Mouse (Mus musculus): ENCODE measurements around the gene Aicda.
"Not testable (repeated sequence)": the region's sequence is repeated elsewhere in the genome, so short reads cannot be mapped to it uniquely, and the experiment has no call there.

Aicda gene

DNA sequence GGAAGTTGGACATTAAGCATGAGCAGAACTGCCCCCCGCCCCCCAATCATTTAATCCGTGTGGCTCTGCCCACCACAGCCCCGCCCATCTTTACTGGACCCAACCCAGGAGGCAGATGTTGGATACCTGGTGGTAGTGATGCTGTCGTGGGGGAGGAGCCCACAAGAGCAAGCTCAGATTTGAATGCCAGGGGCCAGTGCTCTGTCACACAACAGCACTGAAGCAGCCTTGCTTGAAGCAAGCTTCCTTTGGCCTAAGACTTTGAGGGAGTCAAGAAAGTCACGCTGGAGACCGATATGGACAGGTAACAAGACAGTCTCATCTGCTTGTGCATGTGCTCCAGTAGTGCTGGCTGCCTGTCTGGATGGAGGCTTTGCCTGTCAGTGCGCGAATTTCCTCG, at the start of gene Aicda:
TSS of gene Aicda (plus strand) at position 196 of the 400 bp plus-strand sequence.
- no peak for DNase-seq (ENCODE audit: low read depth, low spot score)

DNA sequence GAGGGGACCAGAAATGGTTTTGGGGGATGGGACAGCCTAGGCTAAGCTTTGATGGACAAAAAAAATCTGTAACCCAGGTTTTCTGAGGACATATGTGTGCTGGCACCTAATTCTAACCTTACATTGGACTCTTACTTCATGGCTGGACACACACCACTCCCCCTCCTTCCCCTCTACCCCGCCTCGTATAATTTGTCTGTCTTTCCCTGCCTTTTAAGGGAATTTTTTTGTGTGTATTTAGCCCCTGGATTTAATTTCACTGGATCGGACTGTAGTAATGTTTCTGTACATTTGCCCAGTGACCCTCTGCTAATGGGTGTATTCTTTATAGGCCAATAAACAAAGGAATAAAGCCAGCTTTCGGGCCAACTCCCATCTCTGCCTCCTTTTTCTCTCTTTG, 48.6 kb upstream of the Aicda start:
- no peak for DNase-seq (ENCODE audit: low read depth, low spot score)

DNA sequence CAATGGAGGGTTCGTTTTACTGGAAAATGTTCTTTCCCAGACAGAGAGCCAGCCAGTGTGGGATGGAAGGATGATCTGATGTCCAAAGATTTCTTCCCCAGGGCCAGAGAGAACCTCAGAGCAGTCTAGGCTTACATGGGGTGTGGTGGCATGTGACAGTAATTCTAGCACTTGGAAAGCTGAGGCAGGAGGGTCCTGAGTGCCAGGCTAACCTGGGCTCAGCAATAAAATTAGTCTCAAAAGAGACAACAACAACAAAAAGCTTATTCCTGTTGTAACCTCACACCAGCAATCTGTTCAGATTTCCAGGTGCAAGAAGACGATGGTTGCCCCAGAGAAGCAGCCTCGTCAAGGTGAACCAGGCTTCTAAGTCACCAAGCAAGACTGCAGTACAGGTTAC, 48.1 kb upstream of the Aicda start, which contains the start of gene Mfap5:
TSS of gene Mfap5 (plus strand) at position 301 of the 400 bp plus-strand sequence.
- DNase-seq (ENCODE audit: low read depth, low spot score): no peak

DNA sequence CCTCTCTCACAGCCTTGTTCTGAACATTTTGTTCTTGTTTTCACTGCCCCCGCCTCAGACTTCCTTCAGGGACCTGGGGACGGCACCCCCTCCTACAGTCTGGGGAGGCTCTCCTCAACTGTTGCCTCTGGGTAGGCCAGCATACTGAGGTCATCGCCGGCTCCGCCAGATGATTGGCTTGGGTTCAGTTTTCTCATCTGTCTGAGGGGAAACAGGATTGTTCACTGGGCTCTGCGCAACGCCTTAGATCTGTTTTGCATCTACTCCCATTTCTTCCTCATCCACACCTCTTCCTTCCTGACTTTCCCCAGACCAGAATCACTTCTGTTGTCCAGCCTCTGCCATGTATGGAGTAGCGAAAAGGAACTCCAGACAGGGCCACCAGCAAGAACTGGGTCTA, 45.1 kb upstream of the Aicda start:
- DNase-seq (ENCODE audit: low read depth, low spot score): no peak

DNA sequence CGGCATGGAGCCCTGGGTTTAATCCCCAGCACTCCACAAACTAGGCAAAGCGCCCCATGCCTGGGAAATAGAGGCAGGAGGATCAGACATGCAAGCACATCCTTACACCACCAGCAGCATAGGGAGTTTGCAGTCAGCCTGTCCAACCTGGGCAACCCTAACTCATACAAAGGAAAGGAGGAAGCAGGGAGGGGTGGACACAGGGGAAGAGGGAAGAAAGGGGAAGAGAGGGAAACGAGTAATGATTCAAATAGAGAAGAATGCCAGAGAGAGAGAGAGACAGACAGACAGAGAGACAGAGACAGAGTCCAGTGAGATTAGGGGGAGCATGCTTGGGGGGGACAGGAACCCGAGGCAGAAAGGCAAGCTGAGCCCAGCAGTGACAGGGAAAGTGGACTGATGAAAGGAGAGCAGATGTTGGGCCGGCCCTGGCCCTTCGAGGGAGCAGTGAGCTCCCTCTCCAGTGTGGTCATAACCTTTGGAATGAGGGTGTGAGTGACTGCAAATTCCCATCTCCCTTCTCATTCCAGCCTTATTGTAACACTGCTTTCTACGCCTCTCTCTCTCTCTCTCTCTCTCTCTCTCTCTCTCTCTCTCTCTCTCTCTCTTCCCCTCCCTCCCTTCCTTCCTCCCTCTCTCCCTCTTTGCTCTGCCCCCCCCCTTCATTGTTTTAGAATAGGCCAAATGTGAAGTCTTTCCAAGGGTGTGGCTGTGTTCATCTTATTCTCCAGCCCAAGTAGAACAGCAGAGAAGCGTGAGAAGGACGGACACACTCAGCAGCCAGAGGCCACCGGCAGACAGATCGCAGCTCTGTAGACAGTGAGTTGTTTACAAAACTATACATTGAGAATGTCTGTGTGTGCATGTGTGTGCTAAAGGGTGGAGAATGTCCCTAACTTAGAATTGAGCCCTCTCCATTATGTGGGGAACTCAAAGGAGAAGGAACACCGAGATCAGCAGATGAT, 40.4 kb upstream of the Aicda start:
- no peak for DNase-seq (ENCODE audit: low read depth, low spot score)

DNA sequence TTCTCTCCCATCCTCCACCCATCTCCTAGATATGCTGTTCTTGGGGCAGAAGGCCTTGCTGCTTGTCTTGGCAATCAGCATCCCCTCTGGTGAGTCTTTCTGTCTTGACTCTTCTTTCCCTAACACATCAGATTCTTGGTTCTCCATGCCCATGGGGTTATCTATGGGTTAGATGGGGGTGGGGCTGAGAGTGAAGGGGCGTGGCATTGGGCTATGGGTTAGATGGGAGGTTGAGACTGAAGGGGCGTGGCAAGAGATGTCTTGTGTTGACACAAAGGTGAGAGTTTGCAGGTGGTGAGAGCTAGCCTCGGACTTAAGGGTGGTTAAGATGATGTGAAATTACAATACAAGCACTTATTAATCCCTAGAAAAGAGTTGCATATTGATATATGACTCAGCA, 39.3 kb upstream of the Aicda start:
- no peak for DNase-seq (ENCODE audit: low read depth, low spot score)

DNA sequence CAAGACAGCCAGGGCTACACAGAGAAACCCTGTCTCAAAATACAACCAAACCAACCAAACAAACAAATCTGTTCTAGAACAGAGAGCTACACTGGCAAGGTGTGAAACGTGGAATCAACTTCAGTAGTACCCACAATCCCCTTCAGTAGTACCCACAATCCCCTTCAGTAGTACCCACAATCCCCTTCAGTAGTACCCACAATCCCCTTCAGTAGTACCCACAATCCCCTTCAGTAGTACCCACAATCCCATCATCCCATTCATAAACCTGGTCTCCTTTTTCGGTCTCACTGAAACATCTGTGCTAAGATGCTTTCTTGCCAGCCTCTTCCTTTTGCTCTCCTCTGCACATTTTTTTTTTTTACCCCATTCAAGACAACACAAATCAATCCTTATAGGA, 37.8 kb upstream of the Aicda start:
- DNase-seq (ENCODE audit: low read depth, low spot score): not testable (repeated sequence)

DNA sequence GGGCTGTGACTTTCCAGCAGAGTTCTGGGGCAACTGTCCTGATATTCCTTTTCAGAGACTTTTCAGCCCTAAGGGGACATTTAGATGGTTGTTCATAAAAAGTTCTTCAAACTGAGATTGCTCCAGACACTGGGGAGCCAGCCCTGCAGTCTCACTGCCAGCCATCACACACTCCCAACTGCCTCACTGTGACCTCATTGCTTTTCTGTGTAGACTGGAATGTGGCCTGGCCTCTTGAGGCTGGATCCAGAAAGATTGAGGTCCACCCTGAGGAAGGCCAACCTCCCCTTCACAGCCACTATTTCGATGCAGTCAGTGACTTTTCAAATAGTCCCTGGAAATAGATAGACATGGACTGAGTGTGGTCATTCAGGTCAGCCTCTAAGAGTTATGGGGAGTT, 35.9 kb upstream of the Aicda start:
- no peak for DNase-seq (ENCODE audit: low read depth, low spot score)

DNA sequence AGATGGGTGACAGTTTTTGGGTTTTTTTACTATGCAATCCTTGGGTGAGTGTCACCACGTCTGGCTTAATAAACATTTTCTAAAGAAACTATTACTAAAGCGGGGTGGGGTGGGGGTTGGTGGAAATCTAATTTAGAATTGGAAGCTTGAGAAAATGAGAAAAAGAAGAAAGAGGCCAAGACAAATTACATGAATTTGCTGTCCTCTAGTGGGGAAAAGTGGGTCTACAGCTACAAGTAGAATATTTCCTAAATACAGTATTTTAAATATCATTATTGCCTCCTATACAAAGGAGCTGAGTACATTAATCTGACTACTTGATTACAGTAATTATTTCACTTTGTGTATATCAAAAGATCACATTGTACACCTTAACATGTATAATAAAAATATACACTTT, 34.2 kb upstream of the Aicda start:
- no peak for DNase-seq (ENCODE audit: low read depth, low spot score)

DNA sequence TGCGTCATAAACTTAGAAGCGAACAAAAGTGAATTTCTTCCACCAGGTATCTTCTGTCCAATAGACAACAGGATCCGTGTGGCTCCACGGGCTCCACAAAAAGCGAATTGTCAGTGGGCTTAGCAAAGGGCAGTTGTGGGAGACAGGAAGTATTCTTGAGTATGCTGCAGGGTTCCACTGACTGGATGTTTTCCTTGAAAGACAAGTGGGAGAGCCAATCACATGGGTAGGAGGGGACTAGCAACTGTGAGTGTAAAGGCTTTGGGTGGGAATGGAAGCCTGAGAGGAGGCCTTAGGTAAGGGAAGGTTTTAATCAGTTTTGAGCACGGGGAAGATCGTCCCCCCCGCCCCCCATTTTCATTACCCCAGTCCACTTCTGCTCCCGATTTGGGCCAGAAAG, 31.0 kb upstream of the Aicda start:
- peak; percentile 24 for DNase-seq (ENCODE audit: low read depth, low spot score)

DNA sequence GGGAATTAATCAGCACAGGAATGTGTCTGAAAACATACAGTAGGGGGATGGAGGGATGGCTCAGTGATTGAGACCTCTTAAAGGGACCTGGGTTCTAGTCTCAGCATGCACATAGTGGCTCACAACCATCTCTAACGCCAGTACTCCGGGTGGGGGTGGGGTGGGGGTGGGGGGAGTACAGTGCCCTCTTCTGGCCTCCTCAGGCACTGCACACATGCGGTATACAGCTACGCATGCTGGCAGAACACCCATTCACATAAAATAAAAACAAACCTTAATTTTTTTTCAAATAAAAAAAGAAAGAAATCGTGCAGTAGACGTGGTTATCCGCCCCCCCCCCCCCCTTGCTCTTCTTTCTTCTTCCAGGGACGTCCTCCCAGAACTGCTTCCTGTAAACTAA, 30.3 kb upstream of the Aicda start:
- DNase-seq (ENCODE audit: low read depth, low spot score): no peak

DNA sequence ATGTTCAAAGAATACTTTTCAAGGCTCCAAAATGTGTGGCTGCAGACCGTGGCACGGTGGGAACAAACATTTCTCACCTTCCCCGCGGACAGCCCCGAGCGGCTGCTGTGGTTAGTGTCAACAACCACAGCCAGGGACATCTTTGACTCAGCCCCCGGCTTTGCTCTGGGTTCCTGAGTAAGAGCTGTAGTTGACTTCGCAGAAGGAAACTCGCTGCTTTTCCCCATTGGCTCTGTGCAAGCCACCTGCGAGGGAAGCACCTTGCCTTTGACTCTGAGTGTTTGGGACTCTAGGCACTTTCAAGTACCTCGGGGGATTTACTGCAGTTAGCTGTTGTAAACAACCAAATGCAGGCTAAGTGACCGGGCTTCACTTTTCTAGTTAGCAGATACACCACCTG, 26.0 kb upstream of the Aicda start:
- no peak for DNase-seq (ENCODE audit: low read depth, low spot score)

DNA sequence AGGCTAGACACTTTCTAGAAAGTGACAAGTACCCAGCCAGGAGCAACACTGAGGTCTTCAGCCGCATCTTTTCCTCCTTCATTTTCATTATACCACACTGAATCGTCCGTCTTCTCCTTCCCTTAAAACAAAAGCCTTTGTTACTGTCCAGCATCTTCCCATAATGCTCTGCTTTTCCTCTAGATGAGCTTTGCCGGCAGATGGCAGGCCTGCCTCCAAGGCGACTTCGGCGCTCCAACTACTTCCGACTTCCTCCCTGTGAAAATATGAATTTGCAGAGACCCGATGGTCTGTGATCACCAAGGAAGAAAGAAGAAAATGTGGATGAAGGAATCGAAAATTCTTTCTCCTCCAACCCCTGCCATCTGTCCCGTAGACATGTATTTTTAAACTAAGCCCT, 25.5 kb upstream of the Aicda start:
- no peak for DNase-seq (ENCODE audit: low read depth, low spot score)

DNA sequence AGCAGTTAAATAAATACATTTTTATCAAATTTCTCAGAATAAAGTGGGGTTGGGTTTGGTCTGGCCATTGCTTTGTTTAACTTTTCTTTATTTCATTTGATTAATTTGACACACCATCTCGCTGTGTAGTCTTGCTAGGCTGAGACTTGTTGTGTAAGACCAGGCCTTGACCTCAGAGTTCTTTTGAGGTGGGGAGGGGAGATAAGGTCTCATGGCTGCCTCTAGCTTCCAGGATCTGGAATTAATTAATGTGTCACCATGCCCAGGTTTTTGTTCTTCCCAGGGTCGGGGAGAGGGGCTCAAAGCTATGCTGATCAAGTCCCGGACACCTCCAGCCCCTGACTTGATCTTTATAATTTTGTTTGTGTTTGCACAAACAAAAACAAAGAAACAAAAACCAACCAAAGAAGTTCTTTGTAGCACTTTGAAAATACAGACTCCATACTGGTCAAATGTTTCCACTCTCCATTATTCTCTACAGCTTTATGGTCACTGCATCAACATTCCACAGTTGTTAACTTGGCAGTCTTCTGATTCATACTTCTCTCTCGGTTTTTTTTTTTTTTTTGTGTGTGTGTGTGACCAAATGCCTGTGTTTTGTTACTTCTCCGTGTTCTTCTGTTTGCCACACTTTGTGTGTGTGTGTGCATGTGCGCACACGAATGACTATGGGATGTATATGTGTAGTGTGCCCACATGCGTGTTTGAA, 22.0 kb upstream of the Aicda start:
- DNase-seq (ENCODE audit: low read depth, low spot score): no peak

DNA sequence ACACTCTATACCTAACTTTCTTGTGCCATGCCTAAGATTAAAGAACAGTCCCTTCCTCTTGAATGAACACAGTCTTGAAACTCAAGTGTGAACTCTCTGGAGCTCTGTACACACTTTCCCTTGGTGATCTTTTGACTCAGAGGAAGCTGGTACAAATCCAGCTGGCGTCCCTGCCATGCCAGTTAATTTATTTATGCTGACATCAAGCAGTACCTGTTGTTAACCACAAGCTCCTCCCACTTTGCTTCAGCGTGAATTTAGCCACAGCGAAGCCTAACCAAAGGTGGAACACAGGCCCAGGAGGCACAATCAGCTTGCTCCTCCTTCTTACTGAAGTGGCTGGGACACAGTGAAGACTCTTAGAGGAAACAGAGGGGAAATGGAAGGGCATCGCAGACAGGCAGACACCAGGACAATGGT, 20.7 kb upstream of the Aicda start:
- DNase-seq (ENCODE audit: low read depth, low spot score): no peak

DNA sequence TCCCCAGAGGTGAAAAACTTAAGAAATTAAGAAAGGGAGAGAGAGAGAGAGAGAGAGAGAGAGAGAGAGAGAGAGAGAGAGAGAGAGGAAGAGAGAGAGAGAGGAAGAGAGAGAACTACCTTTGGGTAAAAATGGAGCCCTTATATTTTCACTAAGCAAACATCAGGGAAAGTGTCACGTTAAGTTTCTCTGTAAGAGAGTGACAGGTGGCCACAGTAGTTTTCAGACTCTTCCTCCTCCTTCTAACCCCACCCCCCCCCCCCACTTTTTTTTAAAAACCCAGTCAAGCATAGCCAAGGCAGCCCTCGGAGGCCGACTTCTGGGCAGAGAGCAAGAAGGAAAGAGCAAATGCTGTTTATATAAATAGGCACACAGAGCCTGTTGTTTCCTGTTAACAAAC, 19.6 kb upstream of the Aicda start:
- DNase-seq (ENCODE audit: low read depth, low spot score): no peak

DNA sequence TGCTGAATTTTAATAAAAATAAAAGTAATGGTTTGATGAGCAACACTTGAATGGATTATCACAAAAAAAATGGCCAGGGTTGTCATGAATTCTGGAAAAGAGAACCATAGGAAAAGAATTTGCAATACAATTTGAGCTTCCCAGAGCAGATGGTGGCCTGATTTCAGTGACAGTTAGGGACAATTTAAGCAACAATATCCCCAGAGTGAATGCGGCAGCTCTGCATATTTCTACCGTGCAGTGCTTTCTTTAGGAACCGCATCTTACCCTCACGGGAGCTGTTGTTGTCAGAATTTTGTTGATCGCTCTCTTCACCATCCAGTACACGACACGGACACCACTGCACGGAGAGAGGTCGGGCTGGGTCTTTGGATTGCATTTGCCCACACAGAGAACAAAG, 14.0 kb upstream of the Aicda start:
- DNase-seq (ENCODE audit: low read depth, low spot score): no peak

DNA sequence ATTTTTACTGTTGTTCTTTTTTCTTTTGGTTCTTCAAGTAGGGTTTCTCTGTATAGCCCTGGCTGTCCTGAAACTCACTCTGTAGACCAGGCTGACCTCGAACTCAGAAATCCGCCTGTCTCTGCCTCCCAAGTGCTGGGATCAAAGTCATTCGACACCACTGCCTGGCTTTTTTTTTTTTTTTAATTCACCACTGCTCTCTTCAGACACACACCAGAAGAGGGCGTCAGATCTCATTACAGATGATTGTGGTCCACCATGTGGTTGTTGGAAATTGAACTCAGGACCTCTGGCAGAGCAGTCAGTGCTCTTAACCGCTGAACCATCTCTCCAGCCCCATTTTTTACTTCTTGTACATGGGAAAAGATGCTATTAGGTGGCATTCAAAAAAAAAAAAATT, 11.1 kb upstream of the Aicda start:
- not testable (repeated sequence) for DNase-seq (ENCODE audit: low read depth, low spot score)

DNA sequence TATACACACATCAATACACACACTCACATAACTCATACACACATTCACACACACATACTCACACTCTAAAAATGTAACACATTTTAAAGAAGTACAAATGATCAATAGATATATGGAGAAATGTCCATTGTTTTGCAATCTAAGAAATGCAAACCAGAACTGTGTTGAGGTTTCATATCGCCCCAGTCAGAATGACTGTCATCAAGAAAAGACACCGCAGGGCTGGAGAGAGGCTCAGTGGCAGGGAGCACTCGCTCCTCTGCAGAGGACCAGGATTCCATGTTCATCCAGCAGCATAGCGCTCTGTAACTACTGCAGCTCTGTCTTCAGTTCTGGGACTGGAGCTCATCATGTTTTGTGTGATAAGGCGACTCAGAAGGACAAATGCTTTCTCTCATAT, 10.0 kb upstream of the Aicda start:
- no peak for DNase-seq (ENCODE audit: low read depth, low spot score)

DNA sequence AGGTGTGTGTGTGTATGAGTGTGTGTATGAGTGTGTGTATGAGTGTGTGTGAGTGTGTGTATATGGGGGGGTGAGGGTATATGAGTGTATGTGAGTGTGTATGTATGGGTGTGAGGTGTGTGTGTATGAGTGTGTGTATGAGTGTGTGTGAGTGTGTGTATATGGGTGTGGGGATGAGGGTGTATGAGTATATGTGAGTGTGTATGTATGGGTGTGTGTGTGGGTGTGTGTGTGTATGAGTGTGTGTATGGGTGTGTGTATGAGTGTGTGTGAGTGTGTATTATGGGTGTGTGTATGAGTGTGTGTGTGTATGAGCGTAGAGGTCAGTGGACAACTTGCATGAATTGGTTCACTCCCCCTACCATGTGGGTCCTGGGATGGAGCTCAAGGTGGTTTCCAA, 8.9 kb upstream of the Aicda start:
- no peak for DNase-seq (ENCODE audit: low read depth, low spot score)

DNA sequence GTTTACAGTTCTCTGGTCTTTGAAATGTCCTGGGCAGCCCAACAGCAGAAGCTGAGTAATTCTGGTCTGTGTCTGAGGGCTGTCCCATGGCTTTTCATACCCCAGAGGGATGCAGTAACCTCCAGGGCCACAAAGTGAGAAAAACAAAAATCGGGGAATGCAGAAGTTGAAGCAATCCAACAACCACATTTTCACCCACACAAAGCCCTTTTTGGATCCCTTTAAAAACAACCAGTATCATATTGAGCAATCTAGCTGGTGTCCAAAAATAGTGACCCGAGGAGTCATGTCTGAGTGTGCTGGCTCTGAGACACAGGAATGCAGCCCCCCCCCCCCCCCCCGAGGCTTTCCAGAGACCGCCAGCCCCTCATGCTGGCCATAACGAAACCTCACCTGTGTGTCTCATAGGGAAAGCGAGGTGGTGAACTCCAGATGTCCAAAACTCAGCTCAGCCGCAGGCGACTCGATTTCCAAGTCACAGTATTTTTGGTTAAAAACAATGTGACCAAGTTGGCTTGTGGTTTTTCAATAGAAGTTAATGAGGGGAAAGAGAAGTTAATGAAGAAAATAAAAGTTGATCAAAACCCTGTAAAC, 8.2 kb upstream of the Aicda start:
- no peak for DNase-seq (ENCODE audit: low read depth, low spot score)

DNA sequence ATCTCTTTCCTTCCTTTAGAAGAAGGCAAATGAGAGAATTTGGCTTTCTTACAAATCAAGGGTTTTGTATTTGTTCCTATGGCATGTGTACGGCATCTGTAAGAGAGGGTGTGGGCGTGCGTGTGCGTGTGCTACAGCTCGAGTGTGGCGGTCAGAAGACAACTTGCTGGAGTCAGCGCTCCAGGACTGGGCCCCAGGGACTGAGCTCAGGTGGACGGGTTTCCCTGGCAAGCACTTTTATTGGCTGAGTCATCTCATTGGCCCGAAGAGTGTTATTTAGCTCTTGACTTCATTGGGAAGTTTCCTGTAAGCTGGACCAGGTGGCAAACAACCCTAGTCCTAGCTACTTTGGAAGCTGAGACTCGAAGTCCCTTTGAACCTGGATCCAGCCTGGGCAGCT, 7.7 kb upstream of the Aicda start:
- no peak for DNase-seq (ENCODE audit: low read depth, low spot score)

DNA sequence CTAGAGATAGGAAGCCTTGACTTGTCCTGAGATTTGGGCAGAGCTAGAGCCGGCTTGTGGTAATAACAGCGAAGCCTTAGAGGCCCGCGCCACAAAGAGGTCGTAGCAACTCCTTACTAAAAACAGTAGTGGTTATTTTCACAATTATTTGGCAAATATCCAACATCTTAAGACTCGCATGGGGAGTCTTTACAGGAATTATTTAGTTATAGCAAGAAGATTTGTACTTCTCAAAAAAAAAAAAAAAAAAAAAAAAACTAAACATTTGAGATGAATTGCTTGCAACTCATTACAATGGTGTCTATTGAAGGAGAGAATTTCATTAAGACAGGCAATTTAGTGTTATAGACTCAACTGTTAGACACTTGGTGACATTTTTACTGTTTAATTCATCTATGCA, 501 bp downstream of the Aicda start:
- DNase-seq (ENCODE audit: low read depth, low spot score): no peak

Data from retina, postnatal 7 days (tissue).